Mouse (Mus musculus): ENCODE data around the gene Tubb4b. TPM values are rescaled to one million over a fixed set of nuclear protein-coding genes. Genes with fewer than 3 reads are reported as not detected.

Tubb4b gene
- polyA plus RNA-seq, 1 experiment from 2014 or later: 392 TPM

DNA sequence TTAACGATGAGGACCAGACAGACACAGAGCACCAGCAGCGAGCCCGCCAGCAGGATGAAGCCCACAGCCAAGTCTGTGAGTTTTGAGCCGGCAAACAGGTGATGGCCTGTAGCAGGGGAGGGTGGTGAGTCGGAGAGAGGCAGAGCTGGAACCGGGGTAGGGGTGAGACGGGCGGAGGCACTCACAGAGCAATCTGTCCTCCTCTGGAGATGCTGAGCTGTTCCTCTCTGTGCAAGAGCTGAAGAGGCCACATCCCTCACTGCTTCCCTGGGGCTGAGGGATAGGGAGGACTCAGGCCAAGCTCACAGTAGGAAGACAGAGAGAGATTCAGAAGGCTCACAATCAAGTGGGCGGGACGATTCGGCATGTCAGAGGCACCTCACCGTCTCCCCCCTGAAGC, 6.5 kb upstream of the Tubb4b start:
- WGBS: 49% methylated on average over 12 of the region's 12 CpGs
- DNase-seq (ENCODE audit: low spot score): no peak

DNA sequence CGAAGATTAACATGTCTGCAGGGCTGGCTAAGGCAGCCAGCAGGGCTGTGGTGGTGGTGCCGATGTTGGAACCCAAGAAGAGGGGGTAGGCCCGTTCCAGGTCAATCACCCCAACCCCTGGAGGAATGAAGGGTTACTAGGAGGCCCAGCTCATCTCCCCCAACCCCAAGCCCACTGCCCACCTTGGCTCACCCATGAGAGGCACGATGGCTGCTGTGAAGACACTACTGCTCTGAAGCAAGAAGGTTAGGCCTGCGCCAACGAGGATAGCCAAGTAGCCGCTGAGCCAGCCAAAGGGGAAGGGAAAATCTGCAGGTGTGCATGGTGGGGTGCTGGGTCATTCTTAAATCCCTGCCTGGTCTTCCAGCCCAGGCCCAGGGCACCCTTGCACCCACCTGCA, 6.1 kb upstream of the Tubb4b start:
- Histone ChIP-seq H3K27me3 (replicated peaks; ENCODE audit: control insufficient read depth, insufficient read depth, low read length) (no peaks in the 10 kb centered on the region), H3K9me3 (replicated peaks; ENCODE audit: control insufficient read depth, low read length) (no peaks in the 10 kb centered on the region), H3K36me3 (ENCODE audit: control insufficient read depth, insufficient read depth, low read length) (no peaks in the 10 kb centered on the region), H3K9ac (ENCODE audit: low read length) (no peak overlapping the region), H3K4me2 (ENCODE audit: low read length) (no peak overlapping the region), H3K27ac (ENCODE audit: low read depth, low read length) (no peak overlapping the region), H3K4me3 (ENCODE audit: low read depth, low read length) (no peak overlapping the region), H3K4me1 (ENCODE audit: control insufficient read depth, insufficient read depth, low read length) (peaks cover 2% of the 10 kb centered on the region; the same call in 1 of the 2 replicates)
- 89% methylated on average over 7 of the region's 7 CpGs for WGBS
- ATAC-seq: no peak
- DNase-seq (ENCODE audit: low spot score): no peak

More for the DNA sequence above, 6.5 kb upstream of the Tubb4b start:
- no peaks in the 10 kb centered on the region for H3K9me3 ChIP-seq (replicated peaks; ENCODE audit: control insufficient read depth, low read length)
- H3K4me3 ChIP-seq (ENCODE audit: low read depth, low read length): no peak overlapping the region
- ATAC-seq: no peak
- no peaks in the 10 kb centered on the region for H3K36me3 ChIP-seq (ENCODE audit: control insufficient read depth, insufficient read depth, low read length)
- no peaks in the 10 kb centered on the region for H3K4me1 ChIP-seq (ENCODE audit: control insufficient read depth, insufficient read depth, low read length)
- H3K4me2 ChIP-seq (ENCODE audit: low read length): no peak overlapping the region
- H3K27ac ChIP-seq (ENCODE audit: low read depth, low read length): no peak overlapping the region
- H3K27me3 ChIP-seq (replicated peaks; ENCODE audit: control insufficient read depth, insufficient read depth, low read length): no peaks in the 10 kb centered on the region
- no peak overlapping the region for H3K9ac ChIP-seq (ENCODE audit: low read length)

DNA sequence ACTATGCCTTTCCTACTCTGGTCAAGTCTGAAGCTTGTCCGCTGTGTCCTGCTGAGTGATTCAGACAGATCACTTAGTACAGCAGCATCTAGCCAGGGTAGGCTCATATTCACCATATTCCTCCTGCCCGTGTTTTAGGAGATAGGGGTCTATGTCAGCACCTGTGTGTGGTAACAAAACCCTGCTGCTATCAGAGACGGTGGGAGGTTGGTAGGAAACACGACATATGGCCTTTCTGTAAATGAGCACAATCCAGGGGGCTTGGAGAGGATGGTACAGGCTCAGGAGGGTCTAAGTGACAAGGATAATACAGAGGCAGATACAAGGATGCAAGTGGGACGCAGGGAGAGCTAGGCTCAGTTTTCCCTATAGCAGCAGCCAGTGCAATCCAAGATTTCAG, 5.1 kb upstream of the Tubb4b start:
- WGBS: 80% methylated on average over 5 of the region's 5 CpGs
- H3K27ac ChIP-seq (ENCODE audit: low read depth, low read length): no peak overlapping the region

DNA sequence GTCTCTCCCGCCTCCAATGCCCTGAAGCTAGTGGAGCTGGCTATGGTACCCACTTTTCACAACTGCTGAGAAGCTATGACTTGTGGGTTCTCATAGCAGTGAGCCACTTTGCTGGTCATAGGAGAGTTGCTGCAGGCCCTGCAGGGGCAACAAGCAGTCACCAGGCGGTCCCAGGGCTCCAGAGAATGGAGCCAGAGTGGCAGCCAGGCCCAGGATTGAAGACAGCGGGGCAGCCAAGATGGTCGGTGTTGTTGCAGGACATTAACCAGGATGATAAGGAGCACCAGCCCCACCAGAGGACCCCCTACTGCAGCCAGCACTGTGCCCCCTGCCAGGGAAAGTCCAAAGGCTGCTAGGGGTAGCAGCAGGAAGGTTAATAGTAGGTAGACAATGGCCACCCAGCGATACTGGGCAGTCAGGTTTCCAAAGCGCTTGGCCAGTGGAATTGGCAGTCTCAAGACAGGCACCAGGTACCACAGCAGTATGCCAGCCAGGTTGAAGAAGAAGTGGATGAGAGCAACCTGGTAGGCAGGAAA, 4.6 kb upstream of the Tubb4b start:
- Histone ChIP-seq H3K4me2 (ENCODE audit: low read length) (no peak overlapping the region), H3K9me3 (replicated peaks; ENCODE audit: control insufficient read depth, low read length) (no peaks in the 10 kb centered on the region), H3K4me3 (ENCODE audit: low read depth, low read length) (no peak overlapping the region), H3K9ac (ENCODE audit: low read length) (no peak overlapping the region), H3K4me1 (ENCODE audit: control insufficient read depth, insufficient read depth, low read length) (peaks cover 5% of the 10 kb centered on the region), H3K27me3 (replicated peaks; ENCODE audit: control insufficient read depth, insufficient read depth, low read length) (no peaks in the 10 kb centered on the region), H3K36me3 (ENCODE audit: control insufficient read depth, insufficient read depth, low read length) (no peaks in the 10 kb centered on the region), H3K27ac (ENCODE audit: low read depth, low read length) (no peak overlapping the region)
- ATAC-seq (no peak), DNase-seq (ENCODE audit: low spot score) (no peak)
- 66% methylated on average over 6 of the region's 6 CpGs for WGBS

More for the DNA sequence above, 5.1 kb upstream of the Tubb4b start:
- no peak overlapping the region for H3K4me3 ChIP-seq (ENCODE audit: low read depth, low read length)
- no peaks in the 10 kb centered on the region for H3K27me3 ChIP-seq (replicated peaks; ENCODE audit: control insufficient read depth, insufficient read depth, low read length)
- peaks cover 5% of the 10 kb centered on the region for H3K4me1 ChIP-seq (ENCODE audit: control insufficient read depth, insufficient read depth, low read length)
- DNase-seq (ENCODE audit: low spot score) (no peak), ATAC-seq (no peak)
- H3K36me3 ChIP-seq (ENCODE audit: control insufficient read depth, insufficient read depth, low read length): no peaks in the 10 kb centered on the region
- H3K9ac ChIP-seq (ENCODE audit: low read length): no peak overlapping the region
- H3K9me3 ChIP-seq (replicated peaks; ENCODE audit: control insufficient read depth, low read length): no peaks in the 10 kb centered on the region
- H3K4me2 ChIP-seq (ENCODE audit: low read length): no peak overlapping the region

DNA sequence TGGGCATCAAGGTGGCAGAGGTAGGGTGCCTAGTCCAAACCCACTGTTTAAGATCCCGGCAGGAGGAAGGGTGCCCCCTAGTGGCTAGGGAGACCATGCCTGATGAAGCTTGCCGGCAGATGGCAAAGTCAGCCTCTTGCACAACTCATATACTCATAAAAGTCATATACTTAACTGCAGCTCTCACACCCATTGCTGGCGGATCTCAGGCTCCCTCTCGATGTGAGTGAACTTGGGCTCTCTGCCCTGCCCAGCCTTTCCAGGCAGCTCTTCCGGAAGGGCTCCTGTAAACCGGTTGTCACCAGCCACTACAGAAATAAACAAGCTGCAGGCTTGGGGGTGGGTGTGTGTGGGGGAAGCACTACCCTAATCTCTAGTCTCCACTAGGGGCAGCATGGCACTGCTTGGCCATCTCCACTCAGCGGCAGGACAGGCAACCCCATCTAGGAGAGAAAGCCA, 4.0 kb upstream of the Tubb4b start:
- peak overlapping the region; percentile 58 for H3K27ac ChIP-seq (ENCODE audit: low read depth, low read length)
- no peak for ATAC-seq
- H3K4me1 ChIP-seq (ENCODE audit: control insufficient read depth, insufficient read depth, low read length): peaks cover 8% of the 10 kb centered on the region
- H3K4me2 ChIP-seq (ENCODE audit: low read length): peak overlapping the region; percentile 41
- H3K27me3 ChIP-seq (replicated peaks; ENCODE audit: control insufficient read depth, insufficient read depth, low read length): no peaks in the 10 kb centered on the region
- 0 out of 2 replicates have a peak overlapping the region, but pooled peaks have one; percentile 37 for H3K9ac ChIP-seq (ENCODE audit: low read length)
- H3K4me3 ChIP-seq (ENCODE audit: low read depth, low read length): peak overlapping the region; percentile 15; the same call in 1 of the 2 replicates
- DNase-seq (ENCODE audit: low spot score): peak; percentile 91
- no peaks in the 10 kb centered on the region for H3K9me3 ChIP-seq (replicated peaks; ENCODE audit: control insufficient read depth, low read length)
- no peaks in the 10 kb centered on the region for H3K36me3 ChIP-seq (ENCODE audit: control insufficient read depth, insufficient read depth, low read length)
- 2% methylated on average over 7 of the region's 7 CpGs for WGBS

DNA sequence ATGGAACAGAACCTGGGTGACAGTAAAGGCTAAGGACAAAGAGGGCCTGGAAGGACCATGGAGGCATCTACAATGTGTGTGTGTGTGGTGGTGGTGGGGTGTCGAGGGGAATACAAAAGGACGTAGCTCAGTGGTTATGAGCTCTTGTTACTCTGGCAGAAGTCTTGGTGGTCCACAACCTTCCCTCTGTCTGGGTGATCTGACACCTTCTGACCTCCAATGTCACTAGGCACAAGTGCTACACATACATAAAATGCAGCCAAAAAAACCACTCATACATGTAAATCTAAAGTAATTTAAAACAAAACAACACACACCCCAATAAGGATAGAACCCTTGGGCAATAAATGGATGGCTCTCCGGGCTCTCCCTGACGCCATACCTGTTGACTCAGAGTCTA, 2.9 kb upstream of the Tubb4b start:
- DNase-seq (ENCODE audit: low spot score) (no peak), ATAC-seq (no peak)
- H3K4me2 ChIP-seq (ENCODE audit: low read length): no peak overlapping the region
- peaks cover 12% of the 10 kb centered on the region for H3K4me1 ChIP-seq (ENCODE audit: control insufficient read depth, insufficient read depth, low read length)
- no peak overlapping the region for H3K9ac ChIP-seq (ENCODE audit: low read length)
- H3K27me3 ChIP-seq (replicated peaks; ENCODE audit: control insufficient read depth, insufficient read depth, low read length): no peaks in the 10 kb centered on the region
- no peak overlapping the region for H3K4me3 ChIP-seq (ENCODE audit: low read depth, low read length)
- no peaks in the 10 kb centered on the region for H3K36me3 ChIP-seq (ENCODE audit: control insufficient read depth, insufficient read depth, low read length)
- WGBS: 85% methylated on average over 4 of the region's 4 CpGs
- no peaks in the 10 kb centered on the region for H3K9me3 ChIP-seq (replicated peaks; ENCODE audit: control insufficient read depth, low read length)
- H3K27ac ChIP-seq (ENCODE audit: low read depth, low read length): no peak overlapping the region

DNA sequence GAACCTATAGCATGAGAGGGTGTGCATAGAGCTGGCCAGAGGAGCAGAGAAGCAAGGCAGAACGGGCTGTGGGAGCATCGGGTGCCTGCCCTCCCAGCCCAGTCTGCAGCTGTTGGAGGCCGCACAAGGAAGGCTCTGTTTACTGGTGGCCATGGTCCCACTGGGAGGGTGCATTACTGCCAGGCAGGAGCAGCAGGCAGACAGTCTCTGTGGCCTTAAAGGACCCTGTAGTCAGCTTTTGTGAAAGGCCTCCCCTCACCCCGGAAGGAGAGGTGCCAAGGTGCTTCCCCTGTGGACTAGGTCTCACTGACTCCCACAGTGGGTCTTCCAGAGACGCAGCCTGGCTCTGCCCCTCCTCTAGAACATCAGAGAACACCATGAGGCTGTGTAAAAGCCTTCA, 2.4 kb upstream of the Tubb4b start:
- WGBS: 90% methylated on average over 5 of the region's 5 CpGs

DNA sequence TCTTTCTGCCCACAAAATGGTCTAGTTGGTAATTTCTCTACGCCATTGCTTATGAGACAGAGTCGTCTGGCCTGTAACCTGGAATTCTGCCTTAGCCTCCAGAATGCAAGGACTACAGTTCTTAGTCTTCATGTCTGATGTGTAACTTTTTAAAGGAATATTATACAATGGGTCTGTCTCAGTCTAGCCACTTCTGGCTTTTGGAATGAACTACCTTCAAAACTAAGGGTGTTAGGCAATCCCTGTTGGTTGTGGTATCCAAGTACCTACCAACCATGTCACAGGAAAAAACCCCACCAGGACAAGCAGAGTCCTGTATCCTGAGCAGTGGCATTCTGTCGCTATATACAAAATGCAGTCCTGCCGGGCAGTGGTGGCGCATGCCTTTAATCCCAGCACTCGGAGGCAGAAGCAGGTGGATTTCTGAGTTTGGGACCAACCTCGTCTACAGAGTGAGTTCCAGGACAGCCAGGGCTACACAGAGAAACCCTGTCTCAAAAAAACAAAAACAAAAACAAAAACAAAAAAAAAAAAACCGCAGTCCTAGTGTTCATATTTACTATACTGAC, 1.4 kb upstream of the Tubb4b start:
- Histone ChIP-seq H3K36me3 (ENCODE audit: control insufficient read depth, insufficient read depth, low read length) (peaks cover 8% of the 10 kb centered on the region; the same call in 1 of the 2 replicates), H3K4me1 (ENCODE audit: control insufficient read depth, insufficient read depth, low read length) (peaks cover 12% of the 10 kb centered on the region), H3K27ac (ENCODE audit: low read depth, low read length) (peak overlapping the region; percentile 98; the same call in 1 of the 2 replicates), H3K4me2 (ENCODE audit: low read length) (peak overlapping the region; percentile 46), H3K27me3 (replicated peaks; ENCODE audit: control insufficient read depth, insufficient read depth, low read length) (no peaks in the 10 kb centered on the region), H3K4me3 (ENCODE audit: low read depth, low read length) (no peak overlapping the region), H3K9ac (ENCODE audit: low read length) (no peak overlapping the region), H3K9me3 (replicated peaks; ENCODE audit: control insufficient read depth, low read length) (no peaks in the 10 kb centered on the region)
- ATAC-seq (no peak), DNase-seq (ENCODE audit: low spot score) (no peak)
- 77% methylated on average over 8 of the region's 8 CpGs for WGBS

More for the DNA sequence above, 2.4 kb upstream of the Tubb4b start:
- H3K4me3 ChIP-seq (ENCODE audit: low read depth, low read length): no peak overlapping the region
- H3K4me1 ChIP-seq (ENCODE audit: control insufficient read depth, insufficient read depth, low read length): peaks cover 12% of the 10 kb centered on the region
- no peak for DNase-seq (ENCODE audit: low spot score)
- H3K27me3 ChIP-seq (replicated peaks; ENCODE audit: control insufficient read depth, insufficient read depth, low read length): no peaks in the 10 kb centered on the region
- no peaks in the 10 kb centered on the region for H3K9me3 ChIP-seq (replicated peaks; ENCODE audit: control insufficient read depth, low read length)
- H3K9ac ChIP-seq (ENCODE audit: low read length): no peak overlapping the region
- peaks cover 2% of the 10 kb centered on the region; the same call in 1 of the 2 replicates for H3K36me3 ChIP-seq (ENCODE audit: control insufficient read depth, insufficient read depth, low read length)
- H3K27ac ChIP-seq (ENCODE audit: low read depth, low read length): no peak overlapping the region
- no peak for ATAC-seq
- no peak overlapping the region for H3K4me2 ChIP-seq (ENCODE audit: low read length)
